8 mouse cellular contexts compared by ENCODE assay signal in the genomic region with DNA sequence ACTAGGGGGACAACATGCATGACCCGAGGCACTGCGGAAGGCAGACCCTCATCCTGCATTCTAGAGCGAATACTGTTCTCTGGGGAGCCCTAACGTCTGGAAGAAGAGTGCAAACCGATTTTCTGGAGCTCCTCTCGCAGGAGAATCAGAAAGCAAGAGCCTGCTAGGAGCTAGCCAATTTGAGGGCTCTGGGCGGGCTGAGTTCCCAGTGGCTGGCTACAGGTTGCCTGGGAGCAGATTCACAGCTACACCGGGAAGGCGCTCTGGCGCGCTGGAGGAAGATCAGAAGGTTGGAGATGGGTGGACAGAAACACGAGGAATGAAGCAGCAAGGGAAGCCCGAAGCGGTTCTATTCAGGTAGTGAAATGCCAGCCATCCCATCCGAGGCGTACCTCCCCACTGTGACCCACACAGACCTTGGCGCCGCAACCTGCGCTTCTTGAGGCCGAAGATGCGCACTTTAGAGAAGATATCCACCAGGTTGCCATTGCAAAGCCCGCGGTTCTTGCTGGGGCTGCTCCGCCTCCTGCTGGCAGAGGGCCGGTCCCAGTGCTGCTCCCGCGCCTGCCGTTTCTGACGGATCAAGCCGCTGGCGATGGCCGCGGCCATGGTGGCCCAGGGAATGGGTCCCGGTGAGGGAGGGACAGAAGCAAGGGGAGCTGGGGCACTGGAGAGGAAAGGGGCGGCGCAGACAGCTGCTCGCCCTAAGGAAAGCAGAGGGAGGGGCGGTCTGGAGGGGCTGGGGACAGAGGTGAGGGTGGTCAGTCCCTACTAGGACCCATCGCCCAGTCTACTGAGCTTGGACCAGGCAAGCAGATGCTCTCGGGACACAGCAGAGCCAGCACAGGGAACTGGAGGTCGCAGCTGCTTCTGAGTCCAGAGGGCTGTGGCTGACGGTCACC.
DNase-seq lines count a peak whose midpoint lies in the region; ATAC-seq and TF ChIP-seq lines count a peak whose summit lies in the region.
"Had no signal": no experiment of that assay in that cellular context is flagged by ENCODE, and none has a peak within 500 bp of the region (broad histone marks: within the 10 kb centered on the region; RNA-seq: fewer than 3 reads in every experiment).

No protein-coding gene starts in this region.

- H3K27me3 ChIP-seq in embryonic facial prominence, embryonic 11.5 days (ENCODE audit: control insufficient read depth, insufficient read depth, low read length): peaks cover 9% of the 10 kb centered on the region

- peak overlapping the region; percentile 57 for H3K4me2 ChIP-seq in embryonic facial prominence, embryonic 11.5 days (ENCODE audit: low read depth, low read length)

- intact Hi-C loops in heart, postnatal 14 days (cut with DNase I): no loop called here

- peak overlapping the region; percentile 61 to 70 for H3K4me3 ChIP-seq in ES-E14 (ENCODE audit: insufficient read depth in 1 of 2, low read depth in 1 of 2, low read length in 2 of 2, poor library complexity in 1 of 2, severe bottlenecking in 1 of 2)
- H3K4me3 ChIP-seq in embryonic facial prominence, embryonic 11.5 days (ENCODE audit: low read depth, low read length): peak overlapping the region; percentile 25
- H3K4me3 ChIP-seq: myocyte had no signal

- H3K27ac ChIP-seq in ES-E14 (ENCODE audit: insufficient read depth, low read depth, low read length, poor library complexity, severe bottlenecking): no peak overlapping the region
- no peak overlapping the region for H3K27ac ChIP-seq in embryonic facial prominence, embryonic 11.5 days (replicated peaks; ENCODE audit: low read depth, low read length)

- H3K4me1 ChIP-seq in ES-E14 (ENCODE audit: control insufficient read depth in 2 of 2, insufficient read depth in 2 of 2, low read length in 2 of 2, poor library complexity in 1 of 2): peaks cover 0 to 3% of the 10 kb centered on the region in 2 experiments; a peak in 1 of 4 replicates
- H3K4me1 ChIP-seq in embryonic facial prominence, embryonic 11.5 days (ENCODE audit: control insufficient read depth, insufficient read depth, low read length): no peaks in the 10 kb centered on the region

- H3K9me3 ChIP-seq in ES-E14 (ENCODE audit: control insufficient read depth, insufficient read depth, low read depth, low read length): no peaks in the 10 kb centered on the region
- no peaks in the 10 kb centered on the region for H3K9me3 ChIP-seq in embryonic facial prominence, embryonic 11.5 days (replicated peaks; ENCODE audit: control insufficient read depth, low read length)

- peak; percentile 78 for ATAC-seq in embryonic facial prominence, embryonic 11.5 days (replicated peaks; ENCODE audit: insufficient number of reproducible peaks, low FRiP score, low TSS enrichment, low read depth)
- ATAC-seq in megakaryocyte-erythroid progenitor cell, adult 5-6 weeks (replicated peaks; ENCODE audit: low FRiP score, low TSS enrichment, poor library complexity, severe bottlenecking): no peak

- in situ Hi-C loops in ES-E14 (cut with MboI; ENCODE audit: low sequenced_read_pairs in 2 of 2, unreplicated experiment in 2 of 2): no loop called here

- peak overlapping the region; percentile 15; the same call in 1 of the 2 replicates for H3K9ac ChIP-seq in ES-E14 (ENCODE audit: insufficient read depth, low read depth, low read length, poor library complexity, severe bottlenecking)
- peak overlapping the region; percentile 18; the same call in 1 of the 2 replicates for H3K9ac ChIP-seq in embryonic facial prominence, embryonic 11.5 days (replicated peaks; ENCODE audit: low read length)

- under 1% methylated on average over 42 of the region's 42 CpGs for WGBS in embryonic facial prominence, embryonic 11.5 days

- DNase-seq in ES-E14 (ENCODE audit: low read depth, low spot score): peak; percentile 27
- peak; percentile 67 for DNase-seq in ZHBTc4 (ENCODE audit: low read depth, low spot score)
- peak; percentile 48 for DNase-seq in embryonic facial prominence, embryonic 11.5 days (ENCODE audit: low spot score)
- peak; percentile 5 to 18 for DNase-seq in heart, postnatal 14 days
- DNase-seq in layer of hippocampus, postnatal 25 days (ENCODE audit: extremely low spot score in 1 of 2, low spot score in 1 of 2): peak; percentile 38 to 48
- DNase-seq in neural tube, embryonic 10.5 days (ENCODE audit: extremely low spot score, low spot score): peak; percentile 60

- no peaks in the 10 kb centered on the region for H3K36me3 ChIP-seq in ES-E14 (ENCODE audit: control insufficient read depth, insufficient read depth, low read length, poor library complexity, severe bottlenecking)
- no peaks in the 10 kb centered on the region for H3K36me3 ChIP-seq in embryonic facial prominence, embryonic 11.5 days (replicated peaks; ENCODE audit: control insufficient read depth, insufficient read depth, low read depth, low read length)

TF ChIP-seq in ES-E14, 5 proteins besides CTCF, POLR2A, EP300 and RAD21:
- TF ChIP-seq HCFC1 (IDR thresholded peaks at IDR 0.05; ENCODE audit: borderline replicate concordance, insufficient read depth, low read length) (no peak), ZNF384 (IDR thresholded peaks at IDR 0.05; ENCODE audit: low read depth, low read length) (no peak), ZC3H11A (IDR thresholded peaks at IDR 0.05; ENCODE audit: borderline replicate concordance, low read depth, low read length) (no peak), CHD2 (IDR thresholded peaks at IDR 0.05; ENCODE audit: low read depth, low read length) (no peak), MAFK (IDR thresholded peaks at IDR 0.05; ENCODE audit: insufficient read depth, low read depth, low read length) (no peak)

Comparison
In these comparisons a context has a peak if more than half of its experiments do, and no peak if none do; other contexts are left out.
1. DNase-seq: peak in every context shown above with its lines; median percentile 67 in ZHBTc4; 60 in neural tube, embryonic 10.5 days; 48 in embryonic facial prominence, embryonic 11.5 days; 43 in layer of hippocampus, postnatal 25 days; 27 in ES-E14; 12 in heart, postnatal 14 days.